Mouse (Mus musculus) liver, adult (tissue): ENCODE data around the gene Map7d2.

ENCODE experiments used
- GATA4 ChIP-seq: IDR thresholded peaks from 2 replicates; pipeline ENCODE4 v1.6.1; 2014; ENCODE audit warnings: mild to moderate bottlenecking, low read length; ENCODE audit not compliant: insufficient replicate concordance

The Map7d2 gene

DNA sequence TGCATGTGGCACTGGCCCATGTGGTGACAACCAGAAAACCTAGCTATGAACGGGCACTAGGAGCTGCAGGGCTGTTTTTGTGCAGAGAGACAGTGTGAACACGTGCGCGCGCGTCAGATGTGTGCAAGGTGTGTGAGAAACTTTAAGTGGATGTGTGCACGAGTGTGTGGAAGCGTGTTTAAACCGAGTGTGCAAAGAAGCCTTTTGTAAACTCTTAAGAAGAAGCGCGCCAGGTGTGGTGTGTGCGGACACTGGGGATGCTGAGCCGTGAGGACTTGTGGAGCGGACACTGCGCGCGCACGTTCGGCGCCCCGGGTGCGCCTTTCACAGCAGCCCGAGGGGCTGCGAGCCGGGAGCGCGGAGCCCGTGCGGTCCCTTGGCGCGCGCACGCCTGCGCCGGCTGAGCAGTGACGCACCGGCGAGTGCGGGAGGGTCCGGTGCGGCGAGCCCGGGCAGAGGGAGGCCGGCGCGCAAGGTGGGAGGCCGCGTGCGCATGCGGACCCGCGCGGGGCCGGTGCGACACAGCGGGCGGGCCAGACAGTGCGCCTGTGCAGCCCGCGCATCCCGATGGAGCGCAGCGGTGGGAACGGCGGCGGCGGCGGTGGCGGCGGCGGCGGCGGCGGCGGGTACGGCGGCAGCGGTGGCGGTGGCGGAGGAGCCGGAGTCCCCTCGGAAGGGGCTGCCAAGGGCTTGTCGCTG, at the start of gene Map7d2:
Gene Map7d2 (plus strand): TSS at position 443 of the 699 bp plus-strand sequence.
- no peak for TF ChIP-seq GATA4

DNA sequence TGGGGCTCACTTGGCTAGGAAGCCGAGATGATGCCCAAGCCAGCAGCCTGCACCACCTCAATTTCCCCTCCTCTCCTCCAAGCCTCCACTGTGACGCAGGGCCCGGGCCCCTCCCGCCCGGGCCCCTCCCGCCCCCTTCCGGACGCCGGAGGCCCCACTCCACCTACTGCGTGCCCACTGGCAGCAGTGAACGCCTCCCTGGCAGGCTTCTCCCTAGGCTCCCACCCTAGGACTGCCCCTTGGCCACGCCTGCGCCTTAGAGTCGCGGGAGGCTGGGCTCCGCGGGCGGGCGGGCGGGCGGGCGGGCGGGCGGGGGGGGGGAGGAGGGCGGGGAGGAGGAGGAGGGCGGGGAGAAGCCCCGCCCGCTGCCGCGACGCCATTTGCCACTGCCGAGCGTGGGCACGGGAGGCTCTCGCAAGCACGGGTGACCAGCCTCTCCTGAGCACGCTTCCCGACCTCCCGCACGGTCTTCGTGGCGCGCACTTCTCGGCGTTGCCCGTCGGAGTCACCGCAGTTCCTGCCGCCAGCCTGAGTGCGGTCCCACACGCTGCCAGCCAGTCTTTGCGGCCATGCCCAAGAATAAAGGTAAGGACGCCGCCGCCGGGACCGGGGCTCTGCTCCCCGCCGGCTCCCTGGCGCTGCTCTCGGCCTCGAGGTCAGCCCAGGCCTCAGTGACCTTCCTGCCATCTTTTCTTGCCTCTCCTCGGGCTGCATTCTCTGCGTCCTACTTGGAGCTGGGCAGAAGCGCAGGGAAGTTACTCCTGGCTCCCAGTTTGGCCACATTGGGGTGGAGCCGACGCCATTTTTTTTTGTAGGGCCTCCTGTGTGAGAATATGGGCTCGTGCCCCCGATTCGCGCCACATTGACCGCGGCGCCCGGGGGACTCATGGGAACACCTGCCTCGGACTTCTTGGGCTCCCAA, 42.3 kb upstream of the Map7d2 start, which contains the start of gene Eif1ax:
Gene Eif1ax (plus strand): TSS at position 348 of the 922 bp plus-strand sequence.
- TF ChIP-seq GATA4: no peak

GRCm38 (mm10) chrX:159372753-159373144, 41.6 kb upstream of the Map7d2 start:
- TF ChIP-seq GATA4: no peak

DNA sequence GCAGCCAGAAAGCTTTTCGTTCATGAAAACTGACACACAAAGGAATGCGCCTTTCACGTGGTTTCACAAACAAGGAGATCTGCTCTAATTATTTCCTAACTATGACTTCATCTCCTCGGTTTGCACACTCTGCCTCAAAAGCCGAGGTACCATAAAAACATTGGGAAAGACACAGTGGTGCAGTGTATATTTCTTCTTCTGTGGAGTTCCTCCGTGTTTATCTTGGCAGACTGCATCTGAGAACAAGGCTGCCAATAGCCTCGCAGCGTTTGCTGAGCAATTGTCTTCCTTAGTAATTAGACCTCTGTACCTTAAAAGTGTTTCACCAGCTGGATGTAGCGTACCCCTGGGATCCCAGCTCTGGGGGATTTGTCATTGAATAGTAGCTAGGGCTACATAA, 27.3 kb upstream of the Map7d2 start:
- TF ChIP-seq GATA4: no peak

- no peak for TF ChIP-seq GATA4
These were observed 25.4 kb upstream of the Map7d2 start for GRCm38 (mm10) chrX:159388953-159389352.

DNA sequence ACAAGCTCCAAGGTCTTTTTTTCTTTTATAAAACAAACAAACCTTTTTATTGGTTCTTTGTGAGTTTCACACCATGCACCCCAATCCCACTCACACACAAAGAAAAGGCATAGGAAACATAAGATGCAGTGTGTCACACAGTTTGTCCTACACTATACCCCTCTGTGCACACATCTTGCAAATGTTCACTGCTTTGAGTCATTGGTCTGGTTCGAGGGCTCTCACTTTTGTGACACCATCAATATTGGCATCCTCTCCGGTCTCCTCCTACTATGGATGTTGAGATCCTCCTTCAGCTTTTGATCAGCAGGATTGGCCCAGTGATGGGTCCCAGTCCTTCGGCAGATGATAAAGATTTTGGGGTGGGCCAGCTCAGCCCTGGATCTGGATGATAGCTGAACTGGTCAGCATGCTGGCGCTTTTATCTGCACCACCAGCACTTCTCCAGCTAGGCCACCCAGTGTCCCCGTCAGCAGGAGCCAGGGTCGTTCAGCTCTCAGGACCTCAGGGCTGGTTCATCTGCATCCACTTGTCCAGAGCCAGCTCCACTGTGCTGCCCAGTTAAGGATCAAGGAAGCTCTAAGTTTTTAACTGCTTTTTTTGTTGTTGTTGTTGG, 23.9 kb upstream of the Map7d2 start:
- no peak for TF ChIP-seq GATA4

- no peak for TF ChIP-seq GATA4
These were observed 23.1 kb upstream of the Map7d2 start for GRCm38 (mm10) chrX:159391239-159391638.

DNA sequence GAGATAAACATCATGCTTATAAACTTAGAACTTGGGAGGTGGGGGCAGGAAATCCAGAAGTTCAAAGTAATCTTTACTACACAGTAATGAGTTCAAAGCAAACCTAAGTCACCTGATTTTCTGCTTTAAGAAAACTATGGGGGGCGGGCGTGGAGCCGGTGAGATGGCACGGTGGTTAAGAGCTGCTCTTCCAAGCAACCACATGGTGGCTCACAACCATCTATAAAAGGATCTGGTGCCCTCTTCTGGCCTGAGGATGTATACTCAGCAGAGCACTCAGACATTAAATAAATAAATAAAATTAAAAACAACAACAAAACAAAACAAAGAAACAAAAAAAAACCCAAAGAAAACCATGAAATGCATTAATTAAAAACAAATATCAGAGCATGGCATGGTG, 5.1 kb upstream of the Map7d2 start:
- no peak for TF ChIP-seq GATA4

GRCm38 (mm10) chrX:159414829-159415673, 679 bp downstream of the Map7d2 start:
- TF ChIP-seq GATA4: no peak

GRCm38 (mm10) chrX:159442128-159442527, 27.8 kb downstream of the Map7d2 start:
- no peak for TF ChIP-seq GATA4

DNA sequence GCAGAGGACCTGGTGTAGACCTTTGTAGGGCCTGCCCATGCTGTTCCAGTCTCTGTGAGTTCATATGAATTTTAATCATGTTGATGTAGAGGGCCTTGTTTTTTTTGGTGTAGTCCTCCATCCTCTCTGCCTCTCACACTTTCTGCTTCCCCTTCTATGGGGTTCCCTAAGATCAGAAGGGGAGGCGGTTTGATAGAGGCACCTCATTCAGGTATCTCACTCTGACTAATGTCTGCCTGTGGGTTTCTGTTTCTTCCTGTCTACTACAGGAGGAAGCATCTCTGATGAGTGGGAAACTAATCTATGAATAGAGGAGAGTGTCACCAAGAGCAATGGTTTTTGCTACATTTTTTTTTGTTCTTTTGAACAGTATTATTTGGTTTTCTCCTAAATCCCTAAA, 32.8 kb downstream of the Map7d2 start:
- no peak for TF ChIP-seq GATA4

DNA sequence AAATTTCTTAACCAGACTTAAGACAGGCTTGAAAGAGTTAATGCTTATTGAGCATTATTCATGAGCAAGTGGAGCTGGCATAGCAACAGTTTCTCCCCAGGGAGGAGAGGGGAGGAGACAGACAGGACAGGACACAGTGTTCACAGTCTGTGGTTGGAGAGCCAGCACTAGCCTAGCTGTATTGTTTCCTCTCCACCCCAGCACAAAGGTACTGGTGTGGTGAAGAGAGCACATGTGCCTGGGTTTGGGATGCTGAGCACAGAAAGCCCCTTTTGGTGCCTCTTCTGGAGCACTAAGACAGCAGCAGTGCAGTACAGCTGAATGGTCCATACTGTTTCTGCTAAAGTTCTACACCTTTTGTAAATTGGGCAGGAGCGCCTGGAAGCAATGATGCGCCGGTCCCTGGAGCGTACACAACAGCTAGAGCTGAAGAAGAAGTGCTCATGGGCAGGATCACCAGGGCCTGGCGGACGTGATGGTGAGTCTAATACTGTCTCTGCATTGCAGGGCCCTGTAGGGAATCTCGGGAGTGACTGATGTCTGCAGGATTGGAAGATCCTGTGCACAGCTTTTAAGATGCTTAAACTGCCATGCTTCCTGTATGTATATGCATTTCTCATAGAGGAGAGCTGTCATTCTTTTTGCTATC, 44.8 kb downstream of the Map7d2 start:
- no peak for TF ChIP-seq GATA4

DNA sequence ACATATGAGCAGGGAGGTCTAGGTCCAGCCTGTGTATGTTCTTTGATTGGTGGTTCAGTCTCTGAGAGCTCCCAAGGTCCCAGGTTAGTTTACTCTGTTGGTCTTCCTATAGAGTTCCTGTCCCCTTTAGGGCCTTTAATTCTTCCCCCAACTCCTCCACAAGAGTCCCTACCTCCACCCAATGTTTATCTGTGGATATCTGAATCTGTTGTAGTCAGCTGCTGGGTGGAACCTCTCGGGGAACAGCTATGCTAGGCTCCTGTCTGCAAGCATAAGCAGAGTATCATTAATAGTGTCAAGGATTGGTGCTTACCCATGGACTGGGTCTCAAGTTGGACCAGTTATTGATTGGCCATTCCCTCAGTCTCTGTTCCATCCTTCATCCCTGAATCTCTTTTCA, 60.4 kb downstream of the Map7d2 start:
- no peak for TF ChIP-seq GATA4

GRCm38 (mm10) chrX:159484247-159484646, 69.9 kb downstream of the Map7d2 start:
- no peak for TF ChIP-seq GATA4
